Mouse (Mus musculus) forebrain, postnatal 0 days (tissue): ENCODE data around the gene Inpp5a. TPM values are rescaled to one million over a fixed set of nuclear protein-coding genes. Genes with fewer than 3 reads are reported as not detected.

Experiments
- ATAC-seq: fragments of 200-750 bp; cut with Nextera tagmentation; 2 replicates; pipeline ENCODE4 v1.8.0; 2017; ENCODE audit warnings: mild to moderate bottlenecking, moderate library complexity
- DNase-seq: peaks from one replicate; pipeline ENCODE4 v3.0.0-alpha.2; 2015
- H3K27ac ChIP-seq: fragments of 300-500 bp; sonication (generic); 2 replicates; pipeline ENCODE4 v1.5.1; 2014; ENCODE audit warnings: low read depth, mild to moderate bottlenecking, antibody characterized with exemption, low read length, moderate library complexity, mixed read lengths
- H3K27me3 ChIP-seq: fragments of 300-500 bp; sonication (generic); 2 replicates; pipeline ENCODE4 v1.6.1; 2014; ENCODE audit warnings: mild to moderate bottlenecking, low read length, mixed read lengths; ENCODE audit not compliant: insufficient read depth
- H3K36me3 ChIP-seq: fragments of 300-500 bp; sonication (generic); 2 replicates; pipeline ENCODE4 v1.6.1; 2014; ENCODE audit warnings: mild to moderate bottlenecking, moderate library complexity; ENCODE audit not compliant: insufficient read depth
- H3K4me1 ChIP-seq: fragments of 300-500 bp; sonication (generic); 2 replicates; pipeline ENCODE4 v1.6.1; 2014; ENCODE audit warnings: antibody characterized with exemption; ENCODE audit not compliant: insufficient read depth
- H3K4me2 ChIP-seq: fragments of 300-500 bp; sonication (generic); 2 replicates; pipeline ENCODE4 v1.6.1; 2014; ENCODE audit warnings: low read depth, mild to moderate bottlenecking, moderate library complexity
- H3K4me3 ChIP-seq: fragments of 300-500 bp; sonication (generic); 2 replicates; pipeline ENCODE4 v1.5.1; 2014; ENCODE audit warnings: low read depth, low read length, mixed read lengths
- H3K9ac ChIP-seq: fragments of 300-500 bp; sonication (generic); 2 replicates; pipeline ENCODE4 v1.6.1; 2014; ENCODE audit warnings: mild to moderate bottlenecking
- H3K9me3 ChIP-seq: fragments of 300-500 bp; sonication (generic); 2 replicates; pipeline ENCODE4 v1.6.1; 2016; ENCODE audit warnings: low read length
- CTCF ChIP-seq: sonication (generic); IDR thresholded peaks from 2 replicates; pipeline ENCODE4 v1.5.1; 2016; ENCODE audit warnings: antibody characterized with exemption, control low read depth, low read depth
- WGBS: fragments of 180-500 bp; shearing (Covaris S2); extraction: QIAGEN DNeasy Blood & Tissue Kit; methylation state at CpG from one replicate; pipeline ENCODE4 v1.1.7; 2014; 5-methylcytosine and 5-hydroxymethylcytosine counted together
- polyA plus RNA-seq: library from polyadenylated mRNA; unstranded; fragments of >200 nt; fragmentation: Nextera tagmentation; extraction: Ambion mirVana; gene quantifications from 2 replicates; pipeline ENCODE4 v1.2.1, GENCODE M21; 2015
- total RNA-seq: library from RNA; depleted of rRNA; stranded (reverse); fragments of >200 nt; gene quantifications from 2 replicates; pipeline ENCODE4 v1.2.3, GENCODE M21; 2014

Inpp5a gene
- total and polyA plus RNA-seq, 2 experiments from 2014 or later: 8.8 to 16.3 TPM

DNA sequence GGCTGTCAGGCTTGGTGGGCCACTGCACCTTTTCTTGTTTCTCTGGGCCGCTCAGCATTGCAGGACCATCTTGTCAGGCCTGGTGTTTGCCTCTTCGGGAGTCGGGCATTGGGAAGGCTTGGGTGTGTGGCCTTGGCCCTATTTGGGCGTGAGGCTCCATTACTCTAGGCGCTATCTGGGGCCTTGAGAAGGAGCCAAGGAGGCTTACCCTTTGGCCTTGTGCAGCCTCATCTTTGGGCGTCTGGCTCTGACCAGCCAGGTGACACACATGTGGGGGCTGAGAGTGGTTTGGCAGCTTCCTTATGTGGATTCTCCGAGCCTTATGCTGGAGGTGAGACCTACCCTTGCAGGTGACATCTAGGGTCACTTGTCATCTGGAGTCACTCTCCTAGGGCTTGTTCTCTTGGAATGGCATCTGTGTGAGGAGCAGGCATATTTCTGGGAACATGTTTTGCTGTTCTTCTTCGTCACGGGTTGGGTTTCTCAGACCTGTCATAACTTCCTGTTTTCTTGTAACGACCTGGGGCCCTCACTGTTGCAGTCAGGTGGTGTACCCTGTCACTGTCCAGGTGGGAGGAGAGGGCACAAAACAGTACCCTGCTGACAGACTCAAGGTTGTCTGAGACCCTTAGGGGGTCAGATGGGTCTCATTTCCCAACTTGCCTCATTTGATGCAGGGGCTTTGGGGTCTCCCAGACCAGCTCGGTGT is 11.2 kb downstream of the Inpp5a start:
- DNase-seq: no peak
- Histone ChIP-seq H3K36me3 (no peaks in the 10 kb centered on the region), H3K4me2 (no peak overlapping the region), H3K27ac (no peak overlapping the region), H3K9me3 (no peaks in the 10 kb centered on the region), H3K27me3 (no peaks in the 10 kb centered on the region), H3K4me1 (no peaks in the 10 kb centered on the region), H3K9ac (no peak overlapping the region), H3K4me3 (no peak overlapping the region)
- WGBS: 92% methylated on average over 11 of the region's 11 CpGs
- no peak for ATAC-seq
- TF ChIP-seq CTCF: no peak

DNA sequence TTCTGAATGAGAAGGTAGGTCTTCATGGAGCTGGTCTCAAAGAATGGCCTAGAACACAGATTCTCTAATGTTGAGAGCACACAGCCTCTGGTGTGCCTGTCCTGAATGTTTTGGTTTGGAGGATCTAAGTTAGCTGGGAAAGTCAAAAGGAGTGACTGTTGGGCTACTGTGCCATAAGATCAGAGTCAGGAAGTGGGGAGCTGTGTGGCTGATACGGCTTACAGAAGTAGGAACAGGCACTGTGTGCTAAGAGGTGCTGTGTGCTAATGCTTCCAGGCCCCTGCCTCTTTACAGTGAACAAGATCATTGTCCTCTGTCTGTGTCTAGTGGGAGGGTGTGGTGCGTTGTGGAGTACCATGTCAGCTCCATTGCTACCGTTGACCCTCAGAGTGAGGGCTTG is 12.0 kb downstream of the Inpp5a start:
- Histone ChIP-seq H3K27ac (no peak overlapping the region), H3K27me3 (no peaks in the 10 kb centered on the region), H3K9ac (no peak overlapping the region), H3K9me3 (no peaks in the 10 kb centered on the region), H3K4me2 (no peak overlapping the region), H3K4me3 (no peak overlapping the region), H3K4me1 (no peaks in the 10 kb centered on the region), H3K36me3 (no peaks in the 10 kb centered on the region)
- no peak for TF ChIP-seq CTCF
- ATAC-seq: no peak
- WGBS: 87% methylated on average over 3 of the region's 3 CpGs
- DNase-seq: no peak

- Histone ChIP-seq H3K27me3 (no peaks in the 10 kb centered on the region), H3K9me3 (no peaks in the 10 kb centered on the region), H3K9ac (no peak overlapping the region), H3K27ac (no peak overlapping the region), H3K36me3 (no peaks in the 10 kb centered on the region), H3K4me1 (no peaks in the 10 kb centered on the region), H3K4me2 (no peak overlapping the region), H3K4me3 (no peak overlapping the region)
- TF ChIP-seq CTCF: no peak
- ATAC-seq (no peak), DNase-seq (no peak)
- 85% methylated on average over 8 of the region's 8 CpGs for WGBS
These were observed 12.9 kb downstream of the Inpp5a start for GRCm38 (mm10) chr7:139401791-139402190.

- H3K27ac ChIP-seq: no peak overlapping the region
- no peak for TF ChIP-seq CTCF
- no peaks in the 10 kb centered on the region for H3K9me3 ChIP-seq
- no peak overlapping the region for H3K9ac ChIP-seq
- WGBS: 92% methylated on average over 4 of the region's 4 CpGs
- no peak overlapping the region for H3K4me3 ChIP-seq
- DNase-seq: no peak
- H3K4me2 ChIP-seq: no peak overlapping the region
- H3K27me3 ChIP-seq: no peaks in the 10 kb centered on the region
- H3K4me1 ChIP-seq: no peaks in the 10 kb centered on the region
- no peaks in the 10 kb centered on the region for H3K36me3 ChIP-seq
- ATAC-seq: no peak
These were observed 13.8 kb downstream of the Inpp5a start for GRCm38 (mm10) chr7:139402721-139403120.

- Histone ChIP-seq H3K27ac (no peak overlapping the region), H3K4me3 (no peak overlapping the region), H3K36me3 (no peaks in the 10 kb centered on the region), H3K9ac (no peak overlapping the region), H3K4me1 (no peaks in the 10 kb centered on the region), H3K9me3 (no peaks in the 10 kb centered on the region), H3K27me3 (no peaks in the 10 kb centered on the region), H3K4me2 (no peak overlapping the region)
- TF ChIP-seq CTCF: no peak
- no peak for DNase-seq
- WGBS: 90% methylated on average over 2 of the region's 2 CpGs
- no peak for ATAC-seq
These were observed 17.7 kb downstream of the Inpp5a start for GRCm38 (mm10) chr7:139406581-139406980.

DNA sequence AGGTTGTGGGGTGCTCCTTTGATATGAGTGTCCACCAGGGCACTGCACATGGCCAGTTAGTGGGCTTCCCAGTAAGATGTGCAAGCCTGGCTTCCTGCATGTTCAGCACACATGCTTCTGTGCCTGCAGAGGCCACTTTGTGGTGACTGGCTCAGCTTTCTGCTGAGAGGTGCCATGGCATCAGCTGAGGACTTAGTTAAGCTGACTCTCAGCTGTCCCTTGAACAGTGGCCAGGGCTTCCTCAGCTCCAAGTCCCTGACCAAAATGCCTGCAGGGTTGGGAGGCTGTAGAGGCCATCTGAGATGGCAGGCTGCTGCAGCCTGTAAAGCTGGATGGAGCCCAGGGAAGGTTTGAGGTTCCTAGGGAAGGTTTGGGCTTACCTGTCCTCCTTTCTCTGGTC is 19.1 kb downstream of the Inpp5a start:
- Histone ChIP-seq H3K27ac (no peak overlapping the region), H3K4me3 (no peak overlapping the region), H3K36me3 (no peaks in the 10 kb centered on the region), H3K9me3 (no peaks in the 10 kb centered on the region), H3K27me3 (no peaks in the 10 kb centered on the region), H3K4me1 (no peaks in the 10 kb centered on the region), H3K4me2 (no peak overlapping the region), H3K9ac (no peak overlapping the region)
- no peak for TF ChIP-seq CTCF
- DNase-seq (no peak), ATAC-seq (no peak)

GRCm38 (mm10) chr7:139409903-139410302 is 21.0 kb downstream of the Inpp5a start:
- WGBS: 57% methylated on average over 5 of the region's 5 CpGs
- H3K27me3 ChIP-seq: no peaks in the 10 kb centered on the region
- no peak overlapping the region for H3K27ac ChIP-seq
- DNase-seq (no peak), ATAC-seq (no peak)
- TF ChIP-seq CTCF: no peak
- H3K4me3 ChIP-seq: no peak overlapping the region
- H3K36me3 ChIP-seq: no peaks in the 10 kb centered on the region
- no peaks in the 10 kb centered on the region for H3K9me3 ChIP-seq
- no peak overlapping the region for H3K9ac ChIP-seq
- H3K4me1 ChIP-seq: no peaks in the 10 kb centered on the region
- no peak overlapping the region for H3K4me2 ChIP-seq
